Mouse (Mus musculus): ENCODE measurements around the gene Scml4. TPM values are rescaled to one million over a fixed set of nuclear protein-coding genes. Genes with fewer than 3 reads are reported as not detected.

Gene Scml4
- polyA plus RNA-seq, 1 experiment from 2014 or later: 0.49 TPM

- no peaks in the 10 kb centered on the region for H3K27me3 ChIP-seq (ENCODE audit: control insufficient read depth, insufficient read depth, low read length)
- H3K4me2 ChIP-seq (ENCODE audit: low read depth, low read length): no peak overlapping the region
- no peak overlapping the region for H3K9ac ChIP-seq (replicated peaks; ENCODE audit: low read length)
- WGBS: 70% methylated on average over 9 of the region's 9 CpGs
- DNase-seq (ENCODE audit: low spot score): no peak
- H3K4me3 ChIP-seq (ENCODE audit: low read depth, low read length): no peak overlapping the region
- no peak overlapping the region for H3K27ac ChIP-seq (replicated peaks; ENCODE audit: low read depth, low read length)
- H3K36me3 ChIP-seq (replicated peaks; ENCODE audit: control insufficient read depth, insufficient read depth, low read depth, low read length): no peaks in the 10 kb centered on the region
- H3K9me3 ChIP-seq (replicated peaks; ENCODE audit: control insufficient read depth, low read length): no peaks in the 10 kb centered on the region
- no peak for ATAC-seq (replicated peaks; ENCODE audit: insufficient number of reproducible peaks, low FRiP score, low TSS enrichment, low read depth)
- H3K4me1 ChIP-seq (ENCODE audit: control insufficient read depth, insufficient read depth, low read length): no peaks in the 10 kb centered on the region
These were observed 130.8 kb downstream of the Scml4 start for GRCm38 (mm10) chr10:42991018-42991417.

- no peak overlapping the region for H3K4me3 ChIP-seq (ENCODE audit: low read depth, low read length)
- H3K9ac ChIP-seq (replicated peaks; ENCODE audit: low read length): no peak overlapping the region
- H3K4me1 ChIP-seq (ENCODE audit: control insufficient read depth, insufficient read depth, low read length): no peaks in the 10 kb centered on the region
- no peak for ATAC-seq (replicated peaks; ENCODE audit: insufficient number of reproducible peaks, low FRiP score, low TSS enrichment, low read depth)
- DNase-seq (ENCODE audit: low spot score): no peak
- H3K9me3 ChIP-seq (replicated peaks; ENCODE audit: control insufficient read depth, low read length): no peaks in the 10 kb centered on the region
- no peaks in the 10 kb centered on the region for H3K36me3 ChIP-seq (replicated peaks; ENCODE audit: control insufficient read depth, insufficient read depth, low read depth, low read length)
- 19% methylated on average over 13 of the region's 13 CpGs for WGBS
- no peaks in the 10 kb centered on the region for H3K27me3 ChIP-seq (ENCODE audit: control insufficient read depth, insufficient read depth, low read length)
- H3K27ac ChIP-seq (replicated peaks; ENCODE audit: low read depth, low read length): peak overlapping the region; percentile 66
- H3K4me2 ChIP-seq (ENCODE audit: low read depth, low read length): peak overlapping the region; percentile 26
These were observed 134.2 kb downstream of the Scml4 start for GRCm38 (mm10) chr10:42994331-42994782.

GRCm38 (mm10) chr10:42995484-42995895, 135.3 kb downstream of the Scml4 start:
- H3K36me3 ChIP-seq (replicated peaks; ENCODE audit: control insufficient read depth, insufficient read depth, low read depth, low read length): no peaks in the 10 kb centered on the region
- 0 out of 2 replicates have a peak, but pooled peaks have one; percentile 41 for ATAC-seq (replicated peaks; ENCODE audit: insufficient number of reproducible peaks, low FRiP score, low TSS enrichment, low read depth)
- no peaks in the 10 kb centered on the region for H3K27me3 ChIP-seq (ENCODE audit: control insufficient read depth, insufficient read depth, low read length)
- WGBS: 13% methylated on average over 13 of the region's 13 CpGs
- H3K9me3 ChIP-seq (replicated peaks; ENCODE audit: control insufficient read depth, low read length): no peaks in the 10 kb centered on the region
- H3K4me2 ChIP-seq (ENCODE audit: low read depth, low read length): no peak overlapping the region
- DNase-seq (ENCODE audit: low spot score): peak; percentile 74
- H3K4me1 ChIP-seq (ENCODE audit: control insufficient read depth, insufficient read depth, low read length): no peaks in the 10 kb centered on the region
- H3K9ac ChIP-seq (replicated peaks; ENCODE audit: low read length): no peak overlapping the region
- peak overlapping the region; percentile 66; the same call in 1 of the 2 replicates for H3K27ac ChIP-seq (replicated peaks; ENCODE audit: low read depth, low read length)
- H3K4me3 ChIP-seq (ENCODE audit: low read depth, low read length): no peak overlapping the region

GRCm38 (mm10) chr10:42997278-42997677, 137.1 kb downstream of the Scml4 start:
- no peak overlapping the region for H3K4me3 ChIP-seq (ENCODE audit: low read depth, low read length)
- H3K27me3 ChIP-seq (ENCODE audit: control insufficient read depth, insufficient read depth, low read length): no peaks in the 10 kb centered on the region
- 82% methylated on average over 2 of the region's 2 CpGs for WGBS
- no peak overlapping the region for H3K4me2 ChIP-seq (ENCODE audit: low read depth, low read length)
- H3K4me1 ChIP-seq (ENCODE audit: control insufficient read depth, insufficient read depth, low read length): no peaks in the 10 kb centered on the region
- DNase-seq (ENCODE audit: low spot score) (no peak), ATAC-seq (replicated peaks; ENCODE audit: insufficient number of reproducible peaks, low FRiP score, low TSS enrichment, low read depth) (no peak)
- no peak overlapping the region for H3K9ac ChIP-seq (replicated peaks; ENCODE audit: low read length)
- no peaks in the 10 kb centered on the region for H3K9me3 ChIP-seq (replicated peaks; ENCODE audit: control insufficient read depth, low read length)
- no peak overlapping the region for H3K27ac ChIP-seq (replicated peaks; ENCODE audit: low read depth, low read length)
- H3K36me3 ChIP-seq (replicated peaks; ENCODE audit: control insufficient read depth, insufficient read depth, low read depth, low read length): no peaks in the 10 kb centered on the region

GRCm38 (mm10) chr10:42999324-42999723, 139.2 kb downstream of the Scml4 start:
- no peak overlapping the region for H3K4me2 ChIP-seq (ENCODE audit: low read depth, low read length)
- WGBS: 96% methylated on average over 10 of the region's 10 CpGs
- no peaks in the 10 kb centered on the region for H3K36me3 ChIP-seq (replicated peaks; ENCODE audit: control insufficient read depth, insufficient read depth, low read depth, low read length)
- no peak overlapping the region for H3K27ac ChIP-seq (replicated peaks; ENCODE audit: low read depth, low read length)
- ATAC-seq (replicated peaks; ENCODE audit: insufficient number of reproducible peaks, low FRiP score, low TSS enrichment, low read depth): no peak
- H3K9me3 ChIP-seq (replicated peaks; ENCODE audit: control insufficient read depth, low read length): no peaks in the 10 kb centered on the region
- no peak overlapping the region for H3K4me3 ChIP-seq (ENCODE audit: low read depth, low read length)
- 0 out of 2 replicates have a peak, but pooled peaks cover 3% of the 10 kb centered on the region for H3K4me1 ChIP-seq (ENCODE audit: control insufficient read depth, insufficient read depth, low read length)
- H3K9ac ChIP-seq (replicated peaks; ENCODE audit: low read length): no peak overlapping the region
- no peaks in the 10 kb centered on the region for H3K27me3 ChIP-seq (ENCODE audit: control insufficient read depth, insufficient read depth, low read length)
- no peak for DNase-seq (ENCODE audit: low spot score)

- 81% methylated on average over 3 of the region's 3 CpGs for WGBS
- H3K4me1 ChIP-seq (ENCODE audit: control insufficient read depth, insufficient read depth, low read length): 0 out of 2 replicates have a peak, but pooled peaks cover 3% of the 10 kb centered on the region
- DNase-seq (ENCODE audit: low spot score) (no peak), ATAC-seq (replicated peaks; ENCODE audit: insufficient number of reproducible peaks, low FRiP score, low TSS enrichment, low read depth) (no peak)
- H3K9me3 ChIP-seq (replicated peaks; ENCODE audit: control insufficient read depth, low read length): no peaks in the 10 kb centered on the region
- no peaks in the 10 kb centered on the region for H3K27me3 ChIP-seq (ENCODE audit: control insufficient read depth, insufficient read depth, low read length)
- H3K9ac ChIP-seq (replicated peaks; ENCODE audit: low read length): no peak overlapping the region
- H3K4me3 ChIP-seq (ENCODE audit: low read depth, low read length): no peak overlapping the region
- H3K36me3 ChIP-seq (replicated peaks; ENCODE audit: control insufficient read depth, insufficient read depth, low read depth, low read length): no peaks in the 10 kb centered on the region
- H3K27ac ChIP-seq (replicated peaks; ENCODE audit: low read depth, low read length): no peak overlapping the region
- no peak overlapping the region for H3K4me2 ChIP-seq (ENCODE audit: low read depth, low read length)
These were observed 141.3 kb downstream of the Scml4 start for GRCm38 (mm10) chr10:43001433-43001832.

- WGBS: 3% methylated on average over 11 of the region's 13 CpGs
- H3K9me3 ChIP-seq (replicated peaks; ENCODE audit: control insufficient read depth, low read length): no peaks in the 10 kb centered on the region
- H3K4me1 ChIP-seq (ENCODE audit: control insufficient read depth, insufficient read depth, low read length): 0 out of 2 replicates have a peak, but pooled peaks cover 3% of the 10 kb centered on the region
- peak overlapping the region; percentile 20; the same call in 1 of the 2 replicates for H3K4me3 ChIP-seq (ENCODE audit: low read depth, low read length)
- peak; percentile 59 for DNase-seq (ENCODE audit: low spot score)
- no peaks in the 10 kb centered on the region for H3K27me3 ChIP-seq (ENCODE audit: control insufficient read depth, insufficient read depth, low read length)
- no peaks in the 10 kb centered on the region for H3K36me3 ChIP-seq (replicated peaks; ENCODE audit: control insufficient read depth, insufficient read depth, low read depth, low read length)
- no peak overlapping the region for H3K9ac ChIP-seq (replicated peaks; ENCODE audit: low read length)
- ATAC-seq (replicated peaks; ENCODE audit: insufficient number of reproducible peaks, low FRiP score, low TSS enrichment, low read depth): no peak
- H3K4me2 ChIP-seq (ENCODE audit: low read depth, low read length): peak overlapping the region; percentile 61
- H3K27ac ChIP-seq (replicated peaks; ENCODE audit: low read depth, low read length): no peak overlapping the region
These were observed 142.0 kb downstream of the Scml4 start for GRCm38 (mm10) chr10:43002066-43002678.

GRCm38 (mm10) chr10:43002721-43003465, 142.7 kb downstream of the Scml4 start:
- Histone ChIP-seq H3K4me1 (ENCODE audit: control insufficient read depth, insufficient read depth, low read length) (0 out of 2 replicates have a peak, but pooled peaks cover 3% of the 10 kb centered on the region), H3K27me3 (ENCODE audit: control insufficient read depth, insufficient read depth, low read length) (no peaks in the 10 kb centered on the region), H3K4me3 (ENCODE audit: low read depth, low read length) (peak overlapping the region; percentile 20; the same call in 1 of the 2 replicates), H3K9me3 (replicated peaks; ENCODE audit: control insufficient read depth, low read length) (no peaks in the 10 kb centered on the region), H3K9ac (replicated peaks; ENCODE audit: low read length) (peak overlapping the region; percentile 54), H3K4me2 (ENCODE audit: low read depth, low read length) (peak overlapping the region; percentile 61), H3K27ac (replicated peaks; ENCODE audit: low read depth, low read length) (peak overlapping the region; percentile 53; the same call in 1 of the 2 replicates), H3K36me3 (replicated peaks; ENCODE audit: control insufficient read depth, insufficient read depth, low read depth, low read length) (no peaks in the 10 kb centered on the region)
- peak; percentile 89 for DNase-seq (ENCODE audit: low spot score)
- ATAC-seq (replicated peaks; ENCODE audit: insufficient number of reproducible peaks, low FRiP score, low TSS enrichment, low read depth): peak; percentile 77
- 2% methylated on average over 25 of the region's 25 CpGs for WGBS

All from embryonic facial prominence, embryonic 11.5 days (tissue).